Mouse (Mus musculus) cerebellum, adult 2 months (tissue): ENCODE results near the gene Tmem120b.

Experiments used
- CTCF ChIP-seq: fragments of 200-500 bp; IDR thresholded peaks from 2 replicates; pipeline ENCODE4 v1.5.1; 2011; ENCODE audit warnings: low read depth, mild to moderate bottlenecking, control low read depth, low read length, moderate library complexity, borderline replicate concordance; ENCODE audit not compliant: insufficient read depth
- POLR2A ChIP-seq: fragments of 200-500 bp; IDR thresholded peaks from 2 replicates; pipeline ENCODE4 v1.6.1; 2011; ENCODE audit warnings: low read length, control low read depth, borderline replicate concordance; ENCODE audit not compliant: insufficient read depth

GRCm38 (mm10) chr5:123143971-123144745 lies 75.9 kb downstream of the Tmem120b start:
- no peak for TF ChIP-seq CTCF
- no peak for TF ChIP-seq POLR2A
